Mouse (Mus musculus): ENCODE results near the gene Ap1m2. TPM values are rescaled to one million over a fixed set of nuclear protein-coding genes. Genes with fewer than 3 reads are reported as not detected.

Ap1m2 gene
- total RNA-seq (2012; rRNA removed) (0.52 and 0.73 TPM in 2 replicates), polyA plus RNA-seq (2012; ENCODE audit: insufficient read depth in 1 of 2, insufficient read length in 2 of 2, low read depth in 1 of 2, low replicate concordance in 2 of 2, missing spikeins in 1 of 2) (1 to 10 TPM in 1 of 2 experiments, not detected in 1; 1.0 TPM)

GRCm38 (mm10) chr9:21312134-21312533, at the start of gene Ap1m2:
Gene Ap1m2, minus strand, starts transcription at chr9:21312337.
- Histone ChIP-seq H3K9ac (ENCODE audit: control insufficient read depth, low read depth, low read length, poor library complexity, severe bottlenecking) (peak within 1 kb of the TSS; percentile 6; the same call in 1 of the 2 replicates), H3K4me1 (ENCODE audit: control insufficient read depth in 1 of 2, insufficient read depth in 2 of 2, low read length in 2 of 2) (peaks cover 4 to 12% of the 10 kb centered on the region in 2 experiments; a peak in 3 of 4 replicates)
- TF ChIP-seq ZKSCAN1 (IDR thresholded peaks at IDR 0.05; ENCODE audit: low read depth, low read length) (no peak), USF2 (IDR thresholded peaks at IDR 0.05; ENCODE audit: borderline replicate concordance in 1 of 2, insufficient read depth in 1 of 2, low read depth in 1 of 2, low read length in 2 of 2) (no peak), GABPA (IDR thresholded peaks at IDR 0.05; ENCODE audit: low read depth, low read length) (no peak), ELF1 (IDR thresholded peaks at IDR 0.05; ENCODE audit: low read depth, low read length) (no peak), RAD21 (IDR thresholded peaks at IDR 0.05; ENCODE audit: low read depth, low read length) (no peak), EP300 (IDR thresholded peaks at IDR 0.05; ENCODE audit: low read depth in 1 of 2, low read length in 2 of 2) (no peak), TBP (IDR thresholded peaks at IDR 0.05; ENCODE audit: low read depth, low read length) (no peak), GATA1 (IDR thresholded peaks at IDR 0.05; ENCODE audit: low read depth, low read length) (no peak), HCFC1 (IDR thresholded peaks at IDR 0.05; ENCODE audit: low read depth, low read length) (no peak), MEF2A (IDR thresholded peaks at IDR 0.05; ENCODE audit: extremely low read depth, insufficient replicate concordance, low read depth, low read length, poor library complexity, severe bottlenecking) (no peak), UBTF (IDR thresholded peaks at IDR 0.05; ENCODE audit: borderline replicate concordance, insufficient read depth, low read depth, low read length) (no peak)

GRCm38 (mm10) chr9:21356981-21357718, 45.0 kb upstream of the Ap1m2 start:
- DNase-seq (ENCODE audit: low read depth, low spot score) = peak; percentile 96
- no peak overlapping the region for H3K4me3 ChIP-seq (ENCODE audit: control insufficient read depth in 1 of 2, insufficient read depth in 1 of 2, low read depth in 2 of 2, low read length in 2 of 2)
- TF ChIP-seq RAD21 (IDR thresholded peaks at IDR 0.05; ENCODE audit: low read depth, low read length) (peak; percentile 99), MAFK (IDR thresholded peaks at IDR 0.05; ENCODE audit: borderline replicate concordance, low read depth, low read length) (no peak), CHD1 (IDR thresholded peaks at IDR 0.05; ENCODE audit: low read depth, low read length) (no peak), POLR2AphosphoS5 (IDR thresholded peaks at IDR 0.05; ENCODE audit: borderline replicate concordance, low read depth, low read length) (no peak), MYB (IDR thresholded peaks at IDR 0.05; ENCODE audit: low read depth, low read length) (no peak), KAT2A (conservative IDR thresholded peaks at IDR 0.05; ENCODE audit: low read depth, low read length) (no peak), TAL1 (IDR thresholded peaks at IDR 0.05; ENCODE audit: low read length) (no peak), ZKSCAN1 (IDR thresholded peaks at IDR 0.05; ENCODE audit: low read depth, low read length) (no peak), E2F4 (IDR thresholded peaks at IDR 0.05; ENCODE audit: borderline replicate concordance, low read depth, low read length) (no peak), ZMIZ1 (IDR thresholded peaks at IDR 0.05; ENCODE audit: low read depth, low read length) (no peak; the same call in 1 of the 2 replicates), MXI1 (IDR thresholded peaks at IDR 0.05; ENCODE audit: low read depth, low read length) (no peak), GABPA (IDR thresholded peaks at IDR 0.05; ENCODE audit: low read depth, low read length) (no peak), NRF1 (IDR thresholded peaks at IDR 0.05; ENCODE audit: insufficient read depth, low read depth, low read length, poor library complexity, severe bottlenecking) (0 out of 2 replicates have a peak, but pooled peaks have one; percentile 12), USF2 (IDR thresholded peaks at IDR 0.05; ENCODE audit: borderline replicate concordance in 1 of 2, insufficient read depth in 1 of 2, low read depth in 1 of 2, low read length in 2 of 2) (no peak), SIN3A (IDR thresholded peaks at IDR 0.05; ENCODE audit: low read length) (peak; percentile 89), NELFE (IDR thresholded peaks at IDR 0.05; ENCODE audit: low read depth, low read length) (no peak), ELF1 (IDR thresholded peaks at IDR 0.05; ENCODE audit: low read depth, low read length) (peak; percentile 44), SMC3 (IDR thresholded peaks at IDR 0.05; ENCODE audit: low read depth, low read length) (peak; percentile 100), ZNF384 (IDR thresholded peaks at IDR 0.05; ENCODE audit: low read depth, low read length) (peak; percentile 63), MAZ (IDR thresholded peaks at IDR 0.05; ENCODE audit: low read depth, low read length) (peak; percentile 81), POLR2A (IDR thresholded peaks at IDR 0.05; ENCODE audit: control insufficient read depth in 1 of 2, insufficient read depth in 1 of 2, low read depth in 1 of 2, low read length in 2 of 2, poor library complexity in 1 of 2) (no peak), GATA1 (IDR thresholded peaks at IDR 0.05; ENCODE audit: low read depth, low read length) (peak; percentile 39; the same call in 1 of the 2 replicates)

More at GRCm38 (mm10) chr9:21312134-21312533, at the start of gene Ap1m2:
- DNase-seq (ENCODE audit: low read depth, low spot score) = no peak
- Histone ChIP-seq H3K36me3 (ENCODE audit: control insufficient read depth in 1 of 2, insufficient read depth in 2 of 2, low read length in 2 of 2) (peaks cover 0 to 10% of the 10 kb centered on the region in 2 experiments; a peak in 2 of 4 replicates), H3K9me3 (replicated peaks; ENCODE audit: insufficient read depth, low read length) (no peaks in the 10 kb centered on the region), H3K27me3 (ENCODE audit: control insufficient read depth in 1 of 2, insufficient read depth in 2 of 2, low read length in 2 of 2) (no peaks in the 10 kb centered on the region), H3K27ac (ENCODE audit: control insufficient read depth, low read depth, low read length) (no peak within 1 kb of the TSS), H3K4me3 (ENCODE audit: control insufficient read depth in 1 of 2, insufficient read depth in 1 of 2, low read depth in 2 of 2, low read length in 2 of 2) (no peak within 1 kb of the TSS), H3K79me2 (ENCODE audit: control insufficient read depth, insufficient read depth, low read length, poor library complexity) (no peaks in the 10 kb centered on the region)

More at GRCm38 (mm10) chr9:21356981-21357718, 45.0 kb upstream of the Ap1m2 start:
- no peak overlapping the region for H3K27ac ChIP-seq (ENCODE audit: control insufficient read depth, low read depth, low read length)
- peaks cover 7 to 12% of the 10 kb centered on the region in 2 experiments for H3K4me1 ChIP-seq (ENCODE audit: control insufficient read depth in 1 of 2, insufficient read depth in 2 of 2, low read length in 2 of 2)
- H3K36me3 ChIP-seq (ENCODE audit: control insufficient read depth in 1 of 2, insufficient read depth in 2 of 2, low read length in 2 of 2) = peaks cover 0 to 7% of the 10 kb centered on the region in 2 experiments; a peak in 2 of 4 replicates
- peaks cover 2 to 3% of the 10 kb centered on the region in 2 experiments; a peak in 2 of 4 replicates for H3K27me3 ChIP-seq (ENCODE audit: control insufficient read depth in 1 of 2, insufficient read depth in 2 of 2, low read length in 2 of 2)
- no peak overlapping the region for H3K9ac ChIP-seq (ENCODE audit: control insufficient read depth, low read depth, low read length, poor library complexity, severe bottlenecking)
- no peaks in the 10 kb centered on the region for H3K9me3 ChIP-seq (replicated peaks; ENCODE audit: insufficient read depth, low read length)
- peaks cover 8% of the 10 kb centered on the region; the same call in 1 of the 2 replicates for H3K79me2 ChIP-seq (ENCODE audit: control insufficient read depth, insufficient read depth, low read length, poor library complexity)
